Mouse (Mus musculus) left cerebral cortex, adult 6 months (tissue): ENCODE data around the gene Vmo1. TPM values are rescaled to one million over a fixed set of nuclear protein-coding genes. Genes with fewer than 3 reads are reported as not detected.

Experiments used
- long read RNA-seq, 2 experiments: library from polyadenylated mRNA; unstranded; transcript quantifications; one replicate each; pipeline ENCODE4 v2.0.0; 2019 to 2020
- polyA plus RNA-seq: library from polyadenylated mRNA; unstranded; fragments of <200 nt; fragmentation: Nextera tagmentation; gene quantifications from 2 replicates; pipeline ENCODE4 v1.2.3, GENCODE M21; 2021

Gene Vmo1
- 0.33 and 0.36 TPM in 2 replicates for polyA plus RNA-seq
- long read RNA-seq, experiment 1, partial matches to known transcripts = 0 of 1 reads
- long read RNA-seq, experiment 1, other reads (novel, unspliced or antisense) = 1 of 1 reads
- long read RNA-seq, experiment 2 = 0 reads

DNA sequence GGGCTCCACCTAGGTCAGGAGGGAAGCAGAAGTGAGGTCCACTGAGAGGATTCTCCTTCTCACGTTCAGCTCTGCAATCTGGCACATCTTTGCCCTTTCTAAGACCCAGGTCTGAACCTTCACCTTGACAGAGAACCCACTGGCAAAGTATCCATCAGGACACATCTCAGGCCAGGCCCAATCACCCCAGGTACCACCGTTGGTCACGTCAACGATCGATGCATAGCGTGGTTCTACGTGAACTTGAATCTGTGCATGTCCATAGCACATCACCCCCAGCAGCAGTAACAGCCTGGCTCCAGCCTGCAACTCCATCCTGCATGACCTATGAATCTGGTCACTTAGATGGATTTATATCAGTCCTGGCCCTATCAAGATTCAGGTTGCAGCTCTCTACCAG lies at the start of gene Vmo1:
Vmo1 (minus strand) TSS at position 329 of the 400 bp plus-strand sequence.

DNA sequence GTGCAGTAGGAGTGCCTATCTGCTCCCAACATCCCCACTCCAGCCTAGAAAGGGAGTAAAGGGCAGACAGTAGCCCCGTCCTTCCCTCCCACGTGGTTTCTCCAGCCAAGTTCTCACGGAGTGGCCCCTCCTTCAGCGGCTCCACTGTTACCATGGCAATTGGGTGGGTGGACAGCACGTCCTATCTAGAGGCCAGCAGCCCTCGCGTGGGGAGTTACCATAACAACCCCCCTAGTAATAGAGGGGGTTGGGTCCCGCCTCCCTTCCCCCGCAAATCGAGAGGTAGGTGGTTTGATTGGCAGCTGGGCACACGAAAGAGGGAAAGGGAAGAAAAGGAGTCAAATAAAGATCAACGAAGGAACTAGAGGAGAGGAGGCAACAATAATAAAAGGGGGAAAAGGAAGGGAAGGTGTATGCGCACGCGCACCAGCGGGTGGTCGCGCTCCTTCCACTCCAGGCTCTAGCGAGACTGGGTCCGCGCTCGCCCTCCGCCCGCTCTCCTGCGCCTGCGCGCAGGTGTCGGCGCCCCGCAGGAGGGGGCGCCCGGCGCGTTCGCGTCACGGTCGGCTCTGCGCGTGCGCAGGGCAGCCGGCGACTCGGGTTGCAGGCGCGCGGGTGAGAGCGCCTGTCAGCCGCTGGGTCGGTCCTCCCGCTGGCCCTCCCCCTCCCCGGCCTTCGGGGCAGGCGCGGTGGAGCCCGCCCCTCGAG lies 48.0 kb upstream of the Vmo1 start, which contains the start of gene Mink1:
Mink1 (plus strand) TSS at position 595 of the 708 bp plus-strand sequence.

GRCm38 (mm10) chr11:70539877-70540587 lies 25.6 kb upstream of the Vmo1 start, which contains the start of gene Pld2:
Gene Pld2, plus strand, starts transcription at chr11:70540064.

GRCm38 (mm10) chr11:70532839-70533238 lies 18.4 kb upstream of the Vmo1 start, which contains the start of gene Gm40193:
Gene Gm40193, minus strand, starts transcription at chr11:70532939.

DNA sequence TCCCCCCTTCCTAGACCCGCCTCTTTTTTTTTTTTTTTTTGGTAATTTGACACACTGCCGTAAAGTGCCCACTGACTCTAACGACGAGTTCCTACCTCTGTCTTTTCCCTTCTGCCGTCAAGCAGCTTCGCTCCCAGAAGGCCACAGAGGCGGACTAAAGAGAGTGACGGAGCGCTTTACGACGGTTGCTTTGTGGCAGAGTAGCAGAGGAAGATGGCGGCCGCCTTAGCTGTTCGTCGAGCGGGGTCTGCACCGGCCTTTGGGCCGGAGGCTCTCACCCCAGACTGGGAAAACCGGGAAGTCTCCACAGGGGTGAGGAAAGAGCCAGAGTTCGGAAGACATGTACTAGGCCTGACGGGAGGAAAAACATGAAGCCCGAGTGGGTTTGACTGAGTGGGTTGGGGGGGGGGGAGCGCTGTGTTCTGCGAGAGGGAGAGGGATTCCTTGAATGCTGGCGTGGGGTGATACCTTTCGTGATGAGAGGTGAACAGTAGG lies 10.8 kb upstream of the Vmo1 start, which contains the start of gene Psmb6:
Psmb6 (plus strand) TSS at position 184 of the 495 bp plus-strand sequence.

GRCm38 (mm10) chr11:70518923-70519322 lies 4.5 kb upstream of the Vmo1 start, which contains the start of gene Gltpd2:
Gene Gltpd2, plus strand, starts transcription at chr11:70519196.

GRCm38 (mm10) chr11:70504970-70505369 lies 9.4 kb downstream of the Vmo1 start, which contains the start of gene Tm4sf5:
Gene Tm4sf5, plus strand, starts transcription at chr11:70505244.

Other genes starting within 250 kb of the Vmo1 start
- gene Alox12e, start 192.0 kb downstream of the Vmo1 start, polyA plus RNA-seq = 0.14 and 0.26 TPM in 2 replicates
- gene Alox15, start 162.6 kb downstream of the Vmo1 start, polyA plus RNA-seq = not detected in 2 replicates
- 4.6 and 12.1 TPM in 2 replicates for gene Pelp1, start 104.6 kb downstream of the Vmo1 start, polyA plus RNA-seq
- 4.4 and 10.5 TPM in 2 replicates for gene Arrb2, start 82.0 kb downstream of the Vmo1 start, polyA plus RNA-seq
- 17.4 and 19.0 TPM in 2 replicates for gene Med11, start 62.7 kb downstream of the Vmo1 start, polyA plus RNA-seq
- 0.15 TPM in 1 of 2 replicates, not detected in the other for gene Zmynd15, start 55.2 kb downstream of the Vmo1 start, polyA plus RNA-seq
- gene Cxcl16, start 54.6 kb downstream of the Vmo1 start, polyA plus RNA-seq = 2.2 and 3.3 TPM in 2 replicates
- gene Tm4sf5, start 9.4 kb downstream of the Vmo1 start, polyA plus RNA-seq = 0.38 and 0.93 TPM in 2 replicates
- gene Gltpd2, start 4.6 kb upstream of the Vmo1 start, polyA plus RNA-seq = 0.38 TPM in 1 of 2 replicates, not detected in the other
- gene Psmb6, start 10.8 kb upstream of the Vmo1 start, polyA plus RNA-seq = 559 and 574 TPM in 2 replicates
- gene Gm40193, start 18.3 kb upstream of the Vmo1 start, polyA plus RNA-seq = not detected in 2 replicates
- gene Pld2, start 25.4 kb upstream of the Vmo1 start, polyA plus RNA-seq = 5.1 and 8.5 TPM in 2 replicates
- 16.0 and 79.5 TPM in 2 replicates for gene Mink1, start 48.3 kb upstream of the Vmo1 start, polyA plus RNA-seq
- not detected in 2 replicates for gene 4930544D05Rik, start 101.2 kb upstream of the Vmo1 start, polyA plus RNA-seq
- gene Chrne, start 104.6 kb upstream of the Vmo1 start, polyA plus RNA-seq = 0.31 TPM in 1 of 2 replicates, not detected in the other
- 0.10 TPM in 2 replicates for gene Gp1ba, start 124.5 kb upstream of the Vmo1 start, polyA plus RNA-seq
- 81.8 and 93.4 TPM in 2 replicates for gene Rnf167, start 132.6 kb upstream of the Vmo1 start, polyA plus RNA-seq
- 175 and 205 TPM in 2 replicates for gene Slc25a11, start 132.9 kb upstream of the Vmo1 start, polyA plus RNA-seq
- 296 and 431 TPM in 2 replicates for gene Pfn1, start 140.0 kb upstream of the Vmo1 start, polyA plus RNA-seq
- 4.1 and 5.0 TPM in 2 replicates for gene Eno3, start 142.6 kb upstream of the Vmo1 start, polyA plus RNA-seq
- gene Spag7, start 154.8 kb upstream of the Vmo1 start, polyA plus RNA-seq = 75.7 and 84.4 TPM in 2 replicates
- gene Camta2, start 173.5 kb upstream of the Vmo1 start, polyA plus RNA-seq = 53.9 and 107 TPM in 2 replicates
- 3.7 and 3.8 TPM in 2 replicates for gene Inca1, start 185.5 kb upstream of the Vmo1 start, polyA plus RNA-seq
- 0.82 and 4.5 TPM in 2 replicates for gene Kif1c, start 185.9 kb upstream of the Vmo1 start, polyA plus RNA-seq
- gene Zfp3, start 249.6 kb upstream of the Vmo1 start, polyA plus RNA-seq = 10.3 and 10.8 TPM in 2 replicates